Mouse (Mus musculus) forebrain, embryonic 15.5 days (tissue): ENCODE measurements around the gene Atf6b. TPM values are rescaled to one million over a fixed set of nuclear protein-coding genes. Genes with fewer than 3 reads are reported as not detected.
A peak's percentile ranks its signal among the peaks of the same experiment; 100 is the strongest.

Source experiments
- ATAC-seq: fragments of 200-750 bp; cut with Nextera tagmentation; replicated peaks from 2 replicates; pipeline ENCODE4 v1.8.0; 2017; ENCODE audit warnings: mild to moderate bottlenecking, moderate TSS enrichment, moderate library complexity
- H3K27ac ChIP-seq: fragments of 300-500 bp; sonication (generic); replicated peaks from 2 replicates; pipeline ENCODE4 v1.5.1; 2015; ENCODE audit warnings: mild to moderate bottlenecking, inconsistent platforms
- H3K27me3 ChIP-seq: fragments of 300-500 bp; sonication (generic); 2 replicates; pipeline ENCODE4 v1.6.1; 2015; ENCODE audit warnings: inconsistent platforms
- H3K36me3 ChIP-seq: fragments of 300-500 bp; sonication (generic); 2 replicates; pipeline ENCODE4 v1.6.1; 2015; ENCODE audit warnings: mild to moderate bottlenecking, inconsistent platforms
- H3K4me1 ChIP-seq: fragments of 300-500 bp; sonication (generic); 2 replicates; pipeline ENCODE4 v1.6.1; 2015; ENCODE audit warnings: inconsistent platforms
- H3K4me2 ChIP-seq: fragments of 300-500 bp; sonication (generic); replicated peaks from 2 replicates; pipeline ENCODE4 v1.6.1; 2015; ENCODE audit warnings: mild to moderate bottlenecking, inconsistent platforms
- H3K4me3 ChIP-seq: fragments of 300-500 bp; sonication (generic); 2 replicates; pipeline ENCODE4 v1.5.1; 2015; ENCODE audit warnings: mild to moderate bottlenecking, inconsistent platforms
- H3K9ac ChIP-seq: fragments of 300-500 bp; sonication (generic); replicated peaks from 2 replicates; pipeline ENCODE4 v1.6.1; 2015; ENCODE audit warnings: mild to moderate bottlenecking, inconsistent platforms
- H3K9me3 ChIP-seq: fragments of 300-500 bp; sonication (generic); 2 replicates; pipeline ENCODE4 v1.6.1; 2016; ENCODE audit warnings: inconsistent platforms
- WGBS: fragments of 180-500 bp; shearing (Covaris S2); methylation state at CpG from one replicate; pipeline ENCODE4 v1.1.7; 2015; ENCODE audit warnings: mixed read lengths; 5-methylcytosine and 5-hydroxymethylcytosine counted together
- polyA plus RNA-seq: library from polyadenylated mRNA; unstranded; fragments of >200 nt; fragmentation: Nextera tagmentation; extraction: Ambion mirVana; gene quantifications from 2 replicates; pipeline ENCODE4 v1.2.1, GENCODE M21; 2015

Atf6b gene
- polyA plus RNA-seq, 1 experiment from 2014 or later, result 112 TPM

- no peaks in the 10 kb centered on the region for H3K9me3 ChIP-seq
- H3K27me3 ChIP-seq, result peaks cover 19% of the 10 kb centered on the region
- 0 out of 2 replicates have a peak, but pooled peaks cover 6% of the 10 kb centered on the region for H3K4me1 ChIP-seq
- H3K9ac ChIP-seq, result no peak overlapping the region
- H3K27ac ChIP-seq, result no peak overlapping the region
- H3K4me3 ChIP-seq, result no peak overlapping the region
- H3K36me3 ChIP-seq, result no peaks in the 10 kb centered on the region
- no peak for ATAC-seq
- WGBS, result 67% methylated on average over 3 of the region's 3 CpGs
- H3K4me2 ChIP-seq, result no peak overlapping the region
Measured at GRCm38 (mm10) chr17:34659897-34660214, 12.9 kb downstream of the Atf6b start.

DNA sequence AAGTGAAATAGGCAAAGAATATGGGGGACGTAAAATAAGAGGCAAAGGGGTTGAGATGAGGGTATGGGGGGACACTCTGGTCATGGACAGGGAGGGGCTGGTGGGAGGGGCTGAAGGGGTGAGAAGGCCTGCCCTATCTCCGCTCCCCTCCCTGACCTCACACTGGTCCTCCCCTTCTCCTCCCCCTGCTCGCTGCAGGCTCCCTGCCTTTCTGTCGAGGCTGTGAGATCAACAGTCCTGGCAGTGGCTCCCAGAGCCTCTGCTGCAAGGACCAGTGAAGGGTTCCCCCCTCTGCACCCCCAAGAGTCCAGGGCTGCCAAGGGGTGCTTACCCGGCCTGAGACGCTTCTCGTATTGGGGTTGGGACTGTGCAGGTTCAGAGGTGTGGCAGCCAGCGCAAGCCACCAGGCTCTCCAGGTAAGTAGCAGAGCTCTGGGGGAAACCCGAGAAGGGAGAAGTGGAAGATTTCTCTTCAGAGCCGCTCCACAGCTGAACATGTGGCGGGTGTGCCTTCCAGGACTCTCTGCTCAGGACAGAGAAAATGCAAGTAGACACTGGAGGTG lies 13.4 kb downstream of the Atf6b start:
- Histone ChIP-seq H3K9ac (no peak overlapping the region), H3K27me3 (peaks cover 19% of the 10 kb centered on the region), H3K4me1 (0 out of 2 replicates have a peak, but pooled peaks cover 6% of the 10 kb centered on the region), H3K4me3 (no peak overlapping the region), H3K9me3 (no peaks in the 10 kb centered on the region), H3K36me3 (no peaks in the 10 kb centered on the region), H3K4me2 (no peak overlapping the region), H3K27ac (no peak overlapping the region)
- WGBS, result 38% methylated on average over 11 of the region's 11 CpGs
- ATAC-seq, result no peak

GRCm38 (mm10) chr17:34661121-34661591 lies 14.2 kb downstream of the Atf6b start:
- no peak for ATAC-seq
- Histone ChIP-seq H3K27ac (no peak overlapping the region), H3K9me3 (no peaks in the 10 kb centered on the region), H3K4me1 (0 out of 2 replicates have a peak, but pooled peaks cover 6% of the 10 kb centered on the region), H3K4me3 (peak overlapping the region; percentile 5; the same call in 1 of the 2 replicates), H3K9ac (no peak overlapping the region), H3K27me3 (peaks cover 19% of the 10 kb centered on the region), H3K4me2 (peak overlapping the region; percentile 22), H3K36me3 (no peaks in the 10 kb centered on the region)
- WGBS, result 11% methylated on average over 19 of the region's 19 CpGs

- Histone ChIP-seq H3K27ac (no peak overlapping the region), H3K4me2 (no peak overlapping the region), H3K9me3 (no peaks in the 10 kb centered on the region), H3K27me3 (peaks cover 19% of the 10 kb centered on the region), H3K4me3 (no peak overlapping the region), H3K36me3 (no peaks in the 10 kb centered on the region), H3K9ac (no peak overlapping the region), H3K4me1 (0 out of 2 replicates have a peak, but pooled peaks cover 6% of the 10 kb centered on the region)
- ATAC-seq, result no peak
- 82% methylated on average over 1 of the region's 1 CpGs for WGBS
Measured at GRCm38 (mm10) chr17:34662468-34662867, 15.5 kb downstream of the Atf6b start.

- Histone ChIP-seq H3K9me3 (no peaks in the 10 kb centered on the region), H3K36me3 (no peaks in the 10 kb centered on the region), H3K27ac (no peak overlapping the region), H3K9ac (no peak overlapping the region), H3K27me3 (peaks cover 19% of the 10 kb centered on the region), H3K4me3 (no peak overlapping the region), H3K4me2 (no peak overlapping the region), H3K4me1 (0 out of 2 replicates have a peak, but pooled peaks cover 6% of the 10 kb centered on the region)
- WGBS, result 81% methylated on average over 8 of the region's 8 CpGs
- ATAC-seq, result no peak
Measured at GRCm38 (mm10) chr17:34662978-34663377, 16.0 kb downstream of the Atf6b start.

DNA sequence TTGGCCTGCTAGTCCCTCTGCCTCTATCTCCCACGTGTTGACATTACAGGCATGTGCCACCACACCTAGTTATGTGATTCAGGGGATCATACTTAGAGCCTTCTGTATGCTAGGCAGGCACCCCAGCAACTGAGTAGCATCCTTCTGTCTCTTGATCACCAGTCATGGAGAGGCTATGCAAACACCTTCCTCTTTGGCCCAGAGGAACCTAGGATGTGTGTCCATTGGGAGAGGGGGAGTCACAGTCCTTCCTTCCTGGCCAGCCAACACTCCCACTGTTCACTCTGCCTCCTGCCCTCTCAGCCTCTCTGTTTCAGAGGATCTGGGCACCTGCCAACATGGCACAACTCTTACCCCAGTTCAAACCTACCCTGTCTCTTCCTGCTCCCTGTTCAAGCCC lies 16.6 kb downstream of the Atf6b start:
- H3K9me3 ChIP-seq, result no peaks in the 10 kb centered on the region
- no peak for ATAC-seq

DNA sequence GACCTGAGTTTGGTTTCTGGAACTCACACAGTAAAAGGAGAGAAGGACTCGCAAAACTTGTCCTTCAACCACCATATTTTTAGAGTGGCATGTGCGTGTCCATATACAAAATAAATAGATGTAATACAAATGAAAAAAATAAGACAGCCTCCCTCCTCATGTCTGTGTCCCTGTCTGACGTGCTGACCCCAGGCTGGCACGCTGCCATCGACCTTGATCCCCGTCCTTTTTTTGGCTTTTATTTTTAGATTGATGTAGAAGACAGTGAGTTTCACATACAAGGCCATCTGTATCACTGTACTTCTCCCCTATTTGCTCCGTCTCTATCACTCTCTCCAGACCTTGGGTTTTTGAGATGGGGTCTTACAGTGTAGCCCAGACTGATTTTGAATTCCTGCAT lies 17.5 kb downstream of the Atf6b start:
- 81% methylated on average over 7 of the region's 7 CpGs for WGBS
- H3K27ac ChIP-seq, result no peak overlapping the region
- H3K27me3 ChIP-seq, result peaks cover 19% of the 10 kb centered on the region

More for the DNA sequence above, 16.6 kb downstream of the Atf6b start:
- Histone ChIP-seq H3K4me1 (0 out of 2 replicates have a peak, but pooled peaks cover 6% of the 10 kb centered on the region), H3K4me2 (no peak overlapping the region), H3K27ac (no peak overlapping the region), H3K36me3 (no peaks in the 10 kb centered on the region), H3K27me3 (peaks cover 19% of the 10 kb centered on the region), H3K4me3 (no peak overlapping the region), H3K9ac (no peak overlapping the region)
- WGBS, result 56% methylated on average over 1 of the region's 1 CpGs

GRCm38 (mm10) chr17:34670235-34670634 lies 23.3 kb downstream of the Atf6b start, which contains the start of gene Tnxb:
Gene Tnxb, plus strand, starts transcription at chr17:34670535.
- Histone ChIP-seq H3K4me1 (peaks cover 15% of the 10 kb centered on the region), H3K27ac (no peak within 1 kb of the TSS), H3K4me3 (peak within 1 kb of the TSS; percentile 35), H3K9me3 (no peaks in the 10 kb centered on the region), H3K4me2 (peak within 1 kb of the TSS; percentile 53), H3K9ac (peak within 1 kb of the TSS; percentile 26), H3K36me3 (no peaks in the 10 kb centered on the region), H3K27me3 (peaks cover 43% of the 10 kb centered on the region)
- no peak for ATAC-seq
- 65% methylated on average over 7 of the region's 7 CpGs for WGBS

More for the DNA sequence above, 17.5 kb downstream of the Atf6b start:
- Histone ChIP-seq H3K36me3 (no peaks in the 10 kb centered on the region), H3K4me3 (no peak overlapping the region), H3K4me1 (0 out of 2 replicates have a peak, but pooled peaks cover 6% of the 10 kb centered on the region), H3K9ac (no peak overlapping the region), H3K9me3 (no peaks in the 10 kb centered on the region), H3K4me2 (no peak overlapping the region)
- ATAC-seq, result no peak

DNA sequence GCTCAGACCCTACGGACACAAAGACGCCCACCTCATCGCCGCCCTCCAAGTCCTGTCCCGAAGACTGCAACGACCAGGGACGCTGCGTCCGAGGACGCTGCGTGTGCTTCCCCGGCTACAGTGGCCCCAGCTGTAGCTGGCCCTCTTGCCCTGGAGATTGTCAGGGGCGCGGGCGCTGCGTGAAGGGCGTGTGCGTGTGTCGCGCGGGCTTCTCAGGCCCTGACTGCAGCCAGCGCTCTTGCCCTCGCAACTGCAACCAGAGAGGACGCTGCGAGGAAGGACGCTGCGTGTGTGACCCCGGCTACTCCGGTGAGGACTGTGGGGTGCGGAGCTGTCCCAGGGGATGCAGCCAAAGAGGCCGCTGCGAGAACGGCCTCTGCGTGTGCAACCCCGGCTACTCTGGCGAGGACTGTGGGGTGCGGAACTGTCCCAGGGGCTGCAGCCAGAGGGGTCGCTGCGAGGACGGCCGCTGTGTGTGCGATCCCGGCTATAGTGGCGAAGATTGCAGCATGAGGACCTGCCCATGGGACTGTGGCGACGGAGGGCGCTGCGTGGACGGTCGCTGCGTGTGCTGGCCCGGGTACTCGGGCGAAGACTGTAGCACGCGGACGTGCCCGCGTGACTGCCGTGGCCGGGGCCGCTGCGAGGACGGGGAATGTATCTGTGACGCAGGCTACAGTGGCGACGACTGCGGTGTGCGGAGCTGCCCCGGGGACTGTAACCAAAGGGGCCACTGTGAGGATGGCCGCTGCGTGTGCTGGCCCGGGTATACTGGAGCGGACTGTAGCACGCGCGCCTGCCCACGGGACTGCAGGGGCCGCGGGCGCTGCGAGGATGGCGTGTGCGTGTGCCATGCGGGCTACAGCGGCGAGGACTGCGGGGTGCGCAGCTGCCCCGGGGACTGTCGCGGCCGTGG lies 24.5 kb downstream of the Atf6b start:
- Histone ChIP-seq H3K9me3 (no peaks in the 10 kb centered on the region), H3K27me3 (peaks cover 43% of the 10 kb centered on the region), H3K36me3 (no peaks in the 10 kb centered on the region), H3K27ac (no peak overlapping the region), H3K4me2 (peak overlapping the region; percentile 53), H3K9ac (peak overlapping the region; percentile 26), H3K4me3 (peak overlapping the region; percentile 35), H3K4me1 (peaks cover 15% of the 10 kb centered on the region)
- 9% methylated on average over 92 of the region's 93 CpGs for WGBS
- peak; percentile 29; the same call in 1 of the 2 replicates for ATAC-seq

GRCm38 (mm10) chr17:34672246-34672792 lies 25.4 kb downstream of the Atf6b start:
- no peak overlapping the region for H3K27ac ChIP-seq
- H3K4me2 ChIP-seq, result peak overlapping the region; percentile 53
- H3K4me3 ChIP-seq, result peak overlapping the region; percentile 35
- peaks cover 43% of the 10 kb centered on the region for H3K27me3 ChIP-seq
- peaks cover 15% of the 10 kb centered on the region for H3K4me1 ChIP-seq
- H3K9me3 ChIP-seq, result no peaks in the 10 kb centered on the region
- H3K9ac ChIP-seq, result no peak overlapping the region
- ATAC-seq, result no peak
- no peaks in the 10 kb centered on the region for H3K36me3 ChIP-seq
- WGBS, result 32% methylated on average over 49 of the region's 49 CpGs

- Histone ChIP-seq H3K4me1 (peaks cover 15% of the 10 kb centered on the region), H3K4me2 (no peak overlapping the region), H3K36me3 (no peaks in the 10 kb centered on the region), H3K4me3 (no peak overlapping the region), H3K9me3 (no peaks in the 10 kb centered on the region), H3K27ac (no peak overlapping the region), H3K27me3 (peaks cover 43% of the 10 kb centered on the region), H3K9ac (no peak overlapping the region)
- no peak for ATAC-seq
- 82% methylated on average over 7 of the region's 7 CpGs for WGBS
Measured at GRCm38 (mm10) chr17:34673139-34673538, 26.2 kb downstream of the Atf6b start.
